Mouse (Mus musculus) brain, embryonic 18.5 days (tissue): ENCODE measurements around the gene Nfib.
A peak's percentile ranks its signal among the peaks of the same experiment; 100 is the strongest.

Experiments
- DNase-seq: peaks from one replicate; pipeline ENCODE4 v3.0.0-alpha.2; 2012; ENCODE audit warnings: low read depth, low spot score

The Nfib gene

GRCm38 (mm10) chr4:82512743-82513425 is 192.7 kb downstream of the Nfib start:
- peak; percentile 84 for DNase-seq

GRCm38 (mm10) chr4:82512335-82512734 is 193.2 kb downstream of the Nfib start:
- DNase-seq = no peak

GRCm38 (mm10) chr4:82511524-82511923 is 194.0 kb downstream of the Nfib start:
- DNase-seq = no peak

GRCm38 (mm10) chr4:82511001-82511513 is 194.5 kb downstream of the Nfib start:
- DNase-seq = no peak

- no peak for DNase-seq
Measured at GRCm38 (mm10) chr4:82509771-82510170, 195.8 kb downstream of the Nfib start.

GRCm38 (mm10) chr4:82509166-82509767 is 196.3 kb downstream of the Nfib start:
- no peak for DNase-seq

GRCm38 (mm10) chr4:82508281-82508687 is 197.3 kb downstream of the Nfib start:
- no peak for DNase-seq

- DNase-seq = no peak
Measured at GRCm38 (mm10) chr4:82507541-82508280, 197.8 kb downstream of the Nfib start.

- DNase-seq = peak; percentile 73
Measured at GRCm38 (mm10) chr4:82506731-82507331, 198.7 kb downstream of the Nfib start.

- DNase-seq = no peak
Measured at GRCm38 (mm10) chr4:82506081-82506730, 199.3 kb downstream of the Nfib start.

GRCm38 (mm10) chr4:82505121-82506031 is 200.2 kb downstream of the Nfib start:
- peak; percentile 76 for DNase-seq

GRCm38 (mm10) chr4:82504284-82505120 is 201.0 kb downstream of the Nfib start:
- DNase-seq = no peak

- no peak for DNase-seq
Measured at GRCm38 (mm10) chr4:82504015-82504283, 201.6 kb downstream of the Nfib start.

GRCm38 (mm10) chr4:82503274-82504014 is 202.1 kb downstream of the Nfib start:
- DNase-seq = no peak

- DNase-seq = no peak
Measured at GRCm38 (mm10) chr4:82502611-82503010, 202.9 kb downstream of the Nfib start.

- DNase-seq = no peak
Measured at GRCm38 (mm10) chr4:82502012-82502411, 203.5 kb downstream of the Nfib start.

GRCm38 (mm10) chr4:82500578-82501098 is 204.9 kb downstream of the Nfib start:
- no peak for DNase-seq

GRCm38 (mm10) chr4:82499725-82500577 is 205.6 kb downstream of the Nfib start:
- no peak for DNase-seq
